Mouse (Mus musculus): ENCODE data around the gene Gprc5d.
A peak's percentile ranks its signal among the peaks of the same experiment; 100 is the strongest.

The Gprc5d gene

DNA sequence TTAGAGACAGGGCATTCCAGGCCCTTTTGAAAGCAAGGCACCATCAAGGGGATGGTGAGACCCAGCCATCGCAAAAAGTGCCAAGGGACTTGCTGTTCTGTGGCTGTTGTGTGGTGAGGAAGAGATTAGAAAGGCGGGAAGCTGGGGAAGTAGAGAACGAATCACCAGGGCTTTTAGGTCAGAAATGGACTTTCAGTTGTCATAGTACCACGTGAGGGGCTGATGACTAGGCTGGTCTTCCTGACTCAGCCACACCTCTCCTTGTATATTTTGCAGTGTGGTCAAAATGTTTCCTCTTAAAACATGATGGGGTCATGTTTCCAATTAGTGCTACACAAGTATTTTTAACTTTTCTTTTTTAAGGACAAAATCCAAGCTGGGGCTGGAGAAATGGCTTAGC, 17.7 kb upstream of the Gprc5d start:
- no peak for DNase-seq

DNA sequence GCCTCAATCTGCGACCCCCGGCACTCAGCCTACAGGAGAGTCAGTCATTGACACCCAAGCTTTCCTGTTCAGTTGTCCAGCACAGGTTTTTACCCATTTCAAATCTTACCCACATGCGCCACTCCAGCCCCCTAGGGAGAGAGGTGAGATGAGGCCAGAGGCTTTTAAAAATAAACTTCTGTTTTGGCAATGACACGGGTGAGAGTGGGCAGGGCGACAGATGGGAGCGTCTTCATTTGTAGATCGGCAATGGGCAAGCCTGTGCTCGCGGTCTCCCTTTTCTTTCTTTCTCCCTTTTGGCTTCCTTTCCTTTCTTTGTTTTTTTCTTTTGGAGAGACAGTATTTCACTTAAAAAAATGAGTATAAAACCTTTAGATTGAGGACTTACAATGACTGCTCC, 15.4 kb upstream of the Gprc5d start:
- no peak for DNase-seq

DNA sequence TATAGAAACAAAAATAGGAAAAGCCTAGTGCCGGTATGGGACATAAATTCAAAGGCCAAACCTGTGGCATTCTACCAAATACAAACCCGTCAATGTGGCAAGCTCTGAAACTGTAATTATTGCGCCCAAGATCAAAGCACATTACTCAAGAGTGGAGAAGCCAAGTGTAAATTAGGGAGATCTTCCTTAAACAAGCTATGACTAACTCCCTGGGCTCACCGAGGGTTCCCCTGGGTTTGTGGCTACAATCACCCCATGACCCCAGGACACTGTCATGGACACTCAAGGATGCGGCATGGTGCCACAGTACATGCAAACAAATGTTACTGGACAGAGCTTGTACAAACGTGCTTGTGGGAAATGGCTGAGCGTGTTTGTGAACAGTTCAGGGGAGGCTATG, 15.0 kb upstream of the Gprc5d start:
- DNase-seq, result no peak

DNA sequence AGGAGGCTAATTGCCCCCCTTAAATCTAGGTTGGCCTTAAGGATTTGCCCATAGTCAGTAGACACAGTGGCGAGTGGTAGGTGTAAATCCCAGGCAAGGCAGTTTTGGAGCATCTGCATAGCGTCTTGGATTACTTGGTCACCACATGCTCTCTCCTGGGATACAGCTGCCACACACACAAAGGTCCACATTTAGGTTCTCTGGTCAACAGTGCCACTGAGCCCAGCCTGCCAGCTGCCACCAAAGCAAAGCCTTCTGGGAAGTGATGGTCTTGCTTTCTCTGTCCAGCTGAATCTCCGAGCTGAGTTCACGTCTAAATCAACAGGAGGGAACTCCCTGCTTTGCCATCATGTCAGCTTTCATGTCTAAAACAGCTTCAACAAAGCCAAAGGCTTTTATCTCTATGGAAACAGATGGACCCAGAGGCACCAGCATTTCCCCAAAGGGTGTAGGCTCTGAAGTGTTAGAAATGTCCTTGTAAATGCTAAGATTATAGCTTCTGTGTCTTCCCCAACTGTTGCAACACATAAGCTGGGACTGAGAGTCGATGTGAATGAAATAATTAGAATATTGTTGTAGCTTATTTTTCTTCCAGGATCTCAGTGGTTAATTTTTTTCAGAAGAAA, 6.8 kb upstream of the Gprc5d start:
- no peak for DNase-seq

DNA sequence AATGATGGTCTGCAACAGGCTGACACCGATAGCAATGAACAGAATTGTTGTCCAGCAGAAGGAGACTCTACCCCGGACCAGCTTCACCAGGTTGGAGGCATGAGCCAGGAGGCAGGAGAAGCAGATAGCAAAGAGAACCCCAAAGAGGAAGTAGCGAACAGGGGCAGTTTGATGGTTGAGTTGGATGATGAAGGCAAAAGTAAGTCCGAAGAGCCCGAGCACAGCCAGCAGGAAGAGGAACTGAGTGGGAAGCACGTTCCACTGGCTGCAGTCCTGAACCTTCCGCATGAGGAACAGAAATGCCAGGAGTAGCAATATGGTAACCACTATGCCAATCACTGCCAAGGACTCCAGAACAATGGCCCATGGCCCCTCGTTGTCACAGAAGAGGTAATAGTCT, 1.6 kb downstream of the Gprc5d start:
- DNase-seq, result no peak

DNA sequence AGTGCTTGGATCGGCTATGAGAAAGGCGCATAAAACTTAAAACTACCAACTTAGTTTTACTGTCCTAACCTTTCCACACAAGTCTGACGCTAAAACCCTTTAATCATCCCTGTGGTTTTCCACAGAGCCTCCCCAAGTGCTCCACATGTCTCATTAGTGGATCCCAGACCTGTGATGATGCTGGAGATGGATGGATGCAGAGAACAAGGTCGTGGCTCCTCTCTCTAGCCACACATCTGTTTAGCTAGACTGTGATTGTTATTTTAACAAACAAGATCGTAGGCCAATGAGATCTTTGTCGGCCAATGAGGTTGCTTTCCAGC, 5.0 kb downstream of the Gprc5d start:
- no peak for DNase-seq

DNA sequence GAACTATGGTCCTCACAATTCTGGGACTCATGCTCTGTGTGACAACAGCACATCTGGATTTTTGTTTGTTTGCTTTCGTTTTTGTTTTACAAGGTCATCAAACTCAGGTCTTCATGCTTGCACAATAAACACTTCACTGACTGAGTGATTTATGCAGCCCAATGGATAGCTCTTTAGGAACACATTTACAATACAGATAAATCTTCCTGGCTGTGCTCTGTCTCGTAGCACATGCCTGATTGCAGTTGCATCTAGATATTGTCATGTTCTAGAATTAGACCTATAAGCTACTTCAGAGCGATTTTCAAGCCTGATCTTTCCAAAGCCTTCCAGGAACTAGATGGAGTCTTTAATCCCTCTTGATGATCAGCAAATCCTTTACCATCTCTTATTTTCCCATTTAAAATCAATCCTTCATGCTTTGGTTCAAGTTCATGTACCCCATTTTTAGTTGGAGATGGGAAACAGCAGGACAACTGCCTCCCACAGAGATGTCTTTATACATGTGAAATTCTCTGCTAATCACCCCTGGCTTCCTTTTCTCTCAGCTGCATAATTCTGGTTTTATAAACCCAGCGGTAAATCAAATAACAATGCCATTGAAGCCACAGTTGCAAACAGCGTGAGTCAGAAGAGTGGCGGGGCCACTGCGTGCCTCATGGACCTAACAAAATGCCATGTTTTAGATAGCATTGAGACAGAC, 5.5 kb downstream of the Gprc5d start:
- DNase-seq, result no peak

DNA sequence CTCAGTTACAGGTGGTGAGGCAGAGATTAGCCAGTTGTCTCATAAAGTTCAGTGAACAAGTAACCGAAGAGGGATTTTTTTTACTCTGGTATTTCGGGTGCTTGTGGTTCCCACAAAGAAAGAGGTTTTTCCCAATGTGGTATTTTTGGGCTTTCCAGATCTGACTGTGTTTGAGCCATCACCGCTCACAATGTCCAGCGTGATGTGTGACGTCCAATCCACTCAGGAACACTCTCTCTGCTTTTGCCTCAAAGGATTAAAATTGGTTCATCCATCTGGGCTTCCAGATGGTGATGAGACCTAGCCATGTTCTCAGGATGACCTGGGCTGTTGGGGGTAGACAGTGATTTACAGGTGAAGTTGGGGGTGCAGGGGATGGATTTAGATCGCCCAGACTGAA, 11.1 kb downstream of the Gprc5d start:
- no peak for DNase-seq

DNA sequence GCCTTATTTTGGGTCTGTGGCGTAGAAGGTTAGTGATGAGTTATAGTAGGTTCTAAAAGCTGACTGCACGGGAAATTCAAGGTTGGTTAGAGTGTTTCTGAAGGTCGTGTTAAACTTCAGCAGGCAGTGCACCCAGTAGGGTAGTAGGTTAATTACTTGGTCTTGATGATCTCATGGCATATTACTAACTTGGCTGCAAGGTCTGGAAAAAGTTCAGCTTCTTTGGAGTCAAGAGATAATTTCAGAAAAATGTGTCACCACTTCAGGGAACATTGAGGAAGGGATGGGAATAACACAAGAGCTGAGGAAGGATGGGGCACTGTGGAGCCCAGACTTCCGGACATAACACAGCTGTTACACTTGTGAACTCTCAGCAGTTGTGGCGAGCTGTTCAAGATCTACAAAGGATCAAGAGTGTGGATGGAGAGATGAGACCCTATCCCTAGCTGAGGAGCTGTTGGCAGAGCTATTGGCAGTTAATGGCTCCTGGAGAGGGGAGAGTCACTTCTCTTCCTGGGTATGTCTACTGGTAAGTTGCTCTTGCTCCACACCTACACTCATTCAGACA, 15.3 kb downstream of the Gprc5d start:
- DNase-seq, result no peak

DNA sequence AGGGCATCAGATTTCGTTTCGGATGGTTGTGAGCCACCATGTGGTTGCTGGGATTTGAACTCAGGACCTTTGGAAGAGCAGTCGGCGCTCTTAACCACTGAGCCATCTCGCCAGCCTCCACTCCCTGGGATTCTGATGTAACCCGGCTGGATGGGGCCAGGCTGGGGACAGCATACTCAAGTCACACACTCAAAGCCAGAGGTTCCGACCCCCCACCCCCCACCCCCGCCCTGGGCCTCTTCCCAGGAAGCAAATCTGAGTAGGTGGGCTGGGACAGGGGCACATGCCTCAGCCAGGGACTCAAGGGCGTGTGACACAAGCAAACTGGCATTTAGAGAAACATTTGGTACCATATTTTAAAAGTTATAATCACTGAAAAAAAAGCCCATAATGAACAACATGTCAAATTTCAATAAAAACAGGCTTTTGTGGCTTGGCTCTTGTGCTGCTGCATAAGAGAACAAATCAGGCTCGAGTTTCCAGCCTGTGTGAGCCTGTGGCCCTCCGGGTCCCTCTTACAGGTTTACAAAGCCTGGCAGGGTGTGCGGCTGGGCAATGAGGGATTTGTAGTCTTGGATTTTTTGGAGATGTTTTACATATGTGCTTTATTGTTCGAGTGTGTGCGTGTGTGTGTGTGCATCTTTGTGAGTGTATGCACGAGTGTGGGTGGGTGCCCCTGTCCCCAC, 17.2 kb downstream of the Gprc5d start:
- no peak for DNase-seq

DNA sequence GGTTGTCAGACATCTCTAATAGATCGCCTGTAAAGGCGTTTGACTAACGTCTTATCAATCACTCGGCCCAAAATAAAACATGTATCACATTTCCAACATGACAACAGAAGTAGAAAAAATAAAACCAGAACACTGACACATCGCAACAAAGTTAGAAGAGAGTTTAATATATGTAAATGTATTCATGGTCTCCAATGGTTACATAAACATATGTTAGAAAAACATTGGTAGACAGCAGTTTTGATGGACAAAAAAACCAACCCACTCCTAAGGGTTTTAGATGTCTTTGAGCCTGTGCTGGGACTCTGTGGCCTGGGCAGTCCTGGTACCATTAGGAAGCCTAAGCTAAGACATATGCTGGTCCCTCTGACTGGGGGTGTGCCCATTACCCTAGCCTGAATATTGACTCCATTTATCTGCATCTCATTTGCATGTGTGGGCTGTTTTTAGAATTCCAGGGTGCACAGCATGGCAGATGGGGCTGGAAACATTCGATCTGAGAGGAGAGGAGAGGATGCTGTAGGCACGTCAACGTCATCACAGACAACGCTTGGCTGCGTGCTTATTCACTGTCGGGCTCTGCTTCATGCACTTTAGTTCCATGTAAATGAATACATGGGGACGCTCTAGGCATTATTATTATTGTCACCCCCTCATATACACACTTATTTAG, 25.1 kb downstream of the Gprc5d start:
- DNase-seq, result no peak

DNA sequence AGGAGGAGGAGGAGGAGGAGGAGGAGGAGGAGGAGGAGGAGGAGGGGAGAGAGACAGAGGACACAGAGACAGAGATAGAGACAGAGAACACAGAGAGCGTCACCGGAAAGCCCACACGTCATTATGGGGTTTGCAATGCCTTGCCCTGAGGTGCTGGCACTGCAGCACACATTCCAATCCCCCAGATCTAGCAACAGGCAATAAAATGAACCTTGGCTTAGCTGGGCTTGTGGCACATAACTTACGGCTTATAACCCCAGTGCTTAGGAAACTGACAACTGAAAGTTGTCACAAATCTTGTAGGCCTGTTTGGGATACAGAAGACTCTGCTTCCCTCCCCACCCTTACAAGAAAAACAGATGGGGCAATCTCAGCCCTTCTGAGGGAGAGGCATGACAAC, 27.4 kb downstream of the Gprc5d start:
- no peak for DNase-seq

DNA sequence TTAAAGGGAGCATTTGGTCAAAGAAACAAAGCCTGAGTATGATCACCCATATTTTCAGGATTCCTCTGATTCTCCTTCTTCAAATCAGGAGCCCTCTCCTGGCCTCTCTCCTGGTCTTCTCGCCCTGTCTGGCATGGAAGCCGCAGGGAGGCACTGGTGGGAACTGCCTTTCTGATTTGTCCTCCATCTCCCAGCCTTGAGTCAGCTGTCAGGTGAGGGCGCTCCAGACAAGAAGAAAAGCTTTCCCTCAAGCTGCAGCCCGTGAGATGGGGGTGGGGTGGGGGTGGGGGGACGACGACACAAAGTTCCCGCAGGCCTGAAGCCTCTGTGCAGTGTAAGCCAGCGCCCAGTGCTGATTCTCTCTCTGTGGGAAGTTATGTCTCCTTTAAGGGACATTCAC, 28.3 kb downstream of the Gprc5d start:
- no peak for DNase-seq

DNA sequence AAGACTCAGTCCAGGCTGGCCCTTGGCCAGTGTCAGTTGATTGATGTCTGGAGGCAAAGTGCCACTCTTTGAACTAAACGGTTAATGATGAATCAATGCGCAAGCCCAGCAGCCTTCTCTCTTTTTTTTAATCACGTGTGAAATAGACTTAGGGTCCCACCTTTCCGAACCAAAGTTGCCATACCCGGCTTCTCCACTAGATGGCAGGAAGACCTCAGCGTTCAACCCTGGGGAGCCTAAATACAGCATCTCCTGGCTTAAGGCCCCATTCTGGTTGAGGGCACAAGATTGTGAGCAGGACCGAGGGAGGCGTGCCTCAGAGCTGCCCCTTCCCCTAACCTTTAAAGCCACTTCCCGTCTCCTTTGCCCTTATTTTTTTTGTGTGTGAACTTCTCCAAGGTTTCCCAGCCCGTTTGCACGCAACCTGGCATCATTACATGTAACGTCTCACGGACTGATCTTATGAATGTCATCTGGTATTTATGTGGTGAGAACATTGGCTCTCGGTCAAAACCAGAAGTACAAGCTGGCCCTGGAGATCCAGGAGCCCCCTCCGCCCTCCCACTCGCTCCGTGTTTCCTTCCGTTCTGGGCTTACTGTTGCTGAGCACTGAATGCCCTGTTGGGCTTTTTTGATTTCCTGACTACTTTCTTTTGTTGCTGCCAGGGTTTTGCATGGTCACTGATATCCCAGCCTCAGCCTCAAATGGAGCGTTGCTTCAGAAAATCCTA, 30.2 kb downstream of the Gprc5d start:
- DNase-seq, result peak; percentile 22

DNA sequence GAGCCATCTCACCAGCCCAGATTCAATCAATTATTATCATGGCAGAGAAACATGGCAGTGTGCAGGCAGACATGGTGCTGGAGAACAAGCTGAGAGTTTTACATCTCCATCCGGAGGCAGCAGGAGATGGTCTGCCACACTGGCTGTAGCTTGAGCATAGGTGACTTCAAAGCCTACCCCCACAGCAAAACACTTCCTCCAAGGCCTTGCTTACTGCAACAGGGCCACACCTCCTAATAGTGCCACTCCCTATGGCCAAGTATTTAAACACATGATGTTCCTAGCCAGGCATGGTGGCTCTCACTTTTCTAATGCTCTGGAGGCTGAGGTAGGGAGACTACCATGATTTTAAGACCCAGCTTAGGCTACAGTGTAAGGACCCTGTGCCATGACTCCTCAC, 32.4 kb downstream of the Gprc5d start:
- DNase-seq, result no peak

DNA sequence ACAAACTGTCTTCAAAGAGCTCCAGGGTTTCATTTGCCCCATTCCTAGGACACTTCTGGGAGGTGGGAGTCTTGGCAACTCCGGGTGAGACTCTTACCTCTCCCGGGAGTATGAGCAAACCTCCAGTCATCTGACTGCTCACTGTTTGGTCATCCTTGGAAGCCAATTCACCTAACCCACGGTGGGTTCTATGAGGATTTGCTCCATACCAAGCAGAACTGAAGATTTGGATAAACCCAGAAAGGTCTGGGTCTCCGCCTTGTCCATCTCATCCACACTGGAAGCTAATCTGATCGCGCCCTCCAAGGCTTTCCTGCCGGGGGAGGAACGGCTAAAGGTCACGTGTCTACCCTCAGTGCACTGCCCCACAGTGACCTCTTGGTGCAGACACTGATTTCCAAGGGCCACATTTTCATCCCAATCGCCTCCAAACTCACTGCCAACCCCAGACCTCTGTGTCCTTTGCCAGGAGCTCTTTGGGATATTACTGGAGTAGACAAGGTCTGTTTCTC, 34.0 kb downstream of the Gprc5d start:
- DNase-seq, result no peak

DNA sequence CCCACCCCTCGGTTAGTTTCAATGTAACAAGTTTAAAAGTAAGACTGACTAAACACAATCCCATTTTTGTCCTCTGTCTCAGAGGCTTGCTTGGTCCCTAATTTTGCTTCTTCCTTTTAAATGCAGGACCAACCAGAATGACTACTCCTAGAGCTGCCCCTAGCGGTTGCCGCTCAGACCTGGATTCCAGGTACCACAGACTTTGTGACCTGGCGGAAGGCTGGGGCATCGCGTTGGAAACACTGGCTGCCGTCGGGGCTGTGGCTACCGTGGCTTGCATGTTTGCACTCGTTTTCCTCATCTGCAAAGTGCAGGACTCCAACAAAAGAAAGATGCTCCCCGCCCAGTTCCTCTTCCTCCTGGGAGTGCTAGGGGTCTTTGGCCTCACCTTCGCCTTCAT, 39.7 kb downstream of the Gprc5d start:
- no peak for DNase-seq

DNA sequence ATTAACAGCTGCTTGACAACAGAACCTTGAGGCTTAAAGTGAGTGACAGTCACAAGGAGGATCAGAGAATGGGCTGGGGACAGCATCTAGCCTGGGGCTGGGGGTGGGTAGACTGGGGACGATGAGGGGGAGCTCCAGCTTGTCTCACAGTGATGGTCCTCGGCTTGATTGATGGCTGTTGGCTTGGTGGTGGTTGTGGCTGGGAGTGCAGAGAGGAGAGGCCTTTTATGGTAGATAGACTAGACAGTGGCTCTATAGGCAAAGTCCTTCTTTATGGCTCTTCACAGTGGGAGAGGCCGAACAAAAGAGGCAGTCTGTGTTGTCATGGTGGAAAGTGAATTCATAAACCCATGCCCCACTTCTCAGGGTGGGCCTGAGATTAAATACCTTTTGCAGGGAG, 41.9 kb downstream of the Gprc5d start:
- DNase-seq, result no peak

DNA sequence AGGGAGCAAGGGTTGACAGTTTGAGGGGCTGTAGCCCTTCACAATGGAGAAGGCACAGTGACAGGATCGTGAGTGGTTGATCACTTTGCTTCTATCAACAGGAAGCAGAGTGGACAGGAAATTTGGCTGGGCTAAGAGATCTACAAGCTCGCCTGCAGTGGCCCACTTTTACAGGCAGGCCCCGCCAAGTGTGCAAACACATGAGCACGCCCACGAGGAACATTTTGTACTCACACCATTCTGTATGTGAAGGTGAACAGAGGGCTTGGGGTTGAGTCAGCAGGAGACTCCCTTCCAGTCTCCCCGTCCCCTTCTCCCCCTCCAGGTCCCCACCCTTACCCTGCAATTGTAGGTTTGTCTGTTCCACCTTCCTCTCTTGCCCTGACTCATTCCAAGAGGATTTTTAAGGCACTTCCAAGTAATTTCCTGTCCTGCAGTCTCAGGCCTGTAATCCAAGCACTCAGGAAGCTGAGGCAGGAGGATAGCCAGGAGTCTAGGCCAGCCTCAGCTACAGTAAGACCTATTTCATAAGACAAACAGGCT, 43.6 kb downstream of the Gprc5d start:
- DNase-seq, result no peak

DNA sequence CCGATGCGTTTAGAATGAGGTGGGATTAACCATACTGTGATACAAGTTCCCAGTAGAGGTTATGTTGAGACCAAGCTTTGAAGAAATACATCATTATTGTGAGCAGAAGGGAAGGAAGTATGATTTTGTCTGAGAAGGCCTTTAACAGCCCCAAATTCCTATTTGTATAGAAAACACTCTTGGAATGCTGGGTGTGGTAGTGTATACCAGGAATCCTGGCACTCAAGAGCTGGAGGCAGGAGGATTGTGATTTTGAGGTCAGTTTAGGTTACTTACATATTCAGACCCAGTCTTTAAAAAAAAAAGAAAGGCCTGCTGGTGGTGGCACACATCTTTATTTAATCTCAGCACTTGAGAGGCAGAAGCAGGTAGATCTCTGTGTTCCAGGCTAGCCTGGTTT, 47.7 kb downstream of the Gprc5d start:
- no peak for DNase-seq

DNA sequence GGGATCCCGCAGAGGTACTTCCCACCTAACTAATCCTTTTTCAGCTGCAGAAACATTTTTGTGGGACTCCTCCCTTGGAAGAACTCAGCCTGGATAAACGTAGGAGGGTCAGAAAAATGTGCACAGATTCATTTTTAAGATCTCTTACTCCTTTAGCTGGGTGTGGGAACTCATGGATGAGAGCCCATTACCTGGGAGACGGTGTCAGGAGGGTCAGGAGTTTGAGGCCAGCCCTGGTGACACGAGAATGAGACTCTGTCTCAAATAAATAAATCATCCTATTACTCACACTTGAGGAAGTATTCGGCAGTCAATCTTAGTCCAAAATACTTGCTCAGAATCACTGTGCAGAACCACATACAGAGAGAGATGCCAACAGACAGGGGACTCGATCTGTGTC, 48.2 kb downstream of the Gprc5d start:
- no peak for DNase-seq

DNA sequence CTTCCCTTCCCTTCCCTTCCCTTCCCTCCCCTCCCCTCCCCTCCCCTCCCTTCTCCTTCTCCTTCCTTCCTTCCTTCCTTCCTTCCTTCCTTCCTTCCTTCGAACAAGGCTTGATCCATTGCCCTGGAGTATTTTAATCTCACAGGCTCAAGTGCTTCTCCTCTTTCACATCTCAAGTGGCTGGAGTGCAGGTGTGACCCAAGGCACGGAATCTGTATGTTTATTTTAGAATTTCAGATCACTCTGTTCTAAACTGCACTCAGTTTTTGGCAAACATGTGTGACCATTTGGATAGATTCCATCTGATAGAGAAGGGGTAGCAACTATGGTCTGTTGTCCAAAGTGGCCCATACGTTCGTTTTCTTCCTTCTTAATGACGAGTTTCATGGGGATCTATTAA, 49.9 kb downstream of the Gprc5d start:
- no peak for DNase-seq
